Mouse (Mus musculus): Measurements from ENCODE around the gene Atg4d.
"Not testable (repeated sequence)": the region's sequence is repeated elsewhere in the genome, so short reads cannot be mapped to it uniquely, and the experiment has no call there.

Gene Atg4d

GRCm38 (mm10) chr9:21260491-21261040, 4.5 kb upstream of the Atg4d start:
- Histone ChIP-seq H3K36me3 (ENCODE audit: insufficient read depth, low read length) (no peaks in the 10 kb centered on the region), H3K9me3 (ENCODE audit: low read length) (no peaks in the 10 kb centered on the region), H3K27me3 (ENCODE audit: insufficient read depth, low read length) (no peaks in the 10 kb centered on the region), H3K4me3 (replicated peaks; ENCODE audit: low read length) (no peak overlapping the region), H3K4me1 (replicated peaks; ENCODE audit: low read depth, low read length) (peaks cover 35% of the 10 kb centered on the region)
- TF ChIP-seq CTCF (conservative IDR thresholded peaks at IDR 0.05; ENCODE audit: low read length) (no peak), POU5F1 (IDR thresholded peaks at IDR 0.05; ENCODE audit: borderline replicate concordance, low read length) (no peak), NANOG (IDR thresholded peaks at IDR 0.05; ENCODE audit: borderline replicate concordance, low read length) (no peak)

DNA sequence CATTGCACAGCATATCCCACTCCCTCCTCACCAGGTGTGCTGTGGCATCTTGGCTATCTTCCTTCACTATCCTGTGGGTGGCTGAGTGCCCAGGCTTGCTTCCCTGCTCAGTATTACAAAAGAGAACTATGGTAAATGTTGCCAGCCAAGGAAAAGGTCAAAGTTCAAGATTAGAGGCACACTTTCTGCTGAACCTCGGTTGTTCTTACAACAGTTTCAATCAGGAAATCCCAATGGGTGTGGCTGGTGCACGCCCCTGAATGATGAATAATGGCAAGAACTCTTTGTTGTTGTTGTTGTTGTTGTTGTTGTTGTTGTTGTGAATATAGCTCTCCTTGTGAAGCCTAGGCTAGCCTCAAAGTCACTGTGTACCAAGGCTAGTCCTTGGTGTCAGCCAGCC, 3.3 kb upstream of the Atg4d start:
- H3K4me3 ChIP-seq (replicated peaks; ENCODE audit: low read length) = peak overlapping the region; percentile 27; the same call in 1 of the 2 replicates
- peaks cover 9% of the 10 kb centered on the region for H3K36me3 ChIP-seq (ENCODE audit: insufficient read depth, low read length)
- H3K27me3 ChIP-seq (ENCODE audit: insufficient read depth, low read length) = no peaks in the 10 kb centered on the region
- TF ChIP-seq NANOG (IDR thresholded peaks at IDR 0.05; ENCODE audit: borderline replicate concordance, low read length) (no peak), POU5F1 (IDR thresholded peaks at IDR 0.05; ENCODE audit: borderline replicate concordance, low read length) (no peak), CTCF (conservative IDR thresholded peaks at IDR 0.05; ENCODE audit: low read length) (no peak)
- H3K9me3 ChIP-seq (ENCODE audit: low read length) = no peaks in the 10 kb centered on the region
- H3K4me1 ChIP-seq (replicated peaks; ENCODE audit: low read depth, low read length) = peaks cover 48% of the 10 kb centered on the region

DNA sequence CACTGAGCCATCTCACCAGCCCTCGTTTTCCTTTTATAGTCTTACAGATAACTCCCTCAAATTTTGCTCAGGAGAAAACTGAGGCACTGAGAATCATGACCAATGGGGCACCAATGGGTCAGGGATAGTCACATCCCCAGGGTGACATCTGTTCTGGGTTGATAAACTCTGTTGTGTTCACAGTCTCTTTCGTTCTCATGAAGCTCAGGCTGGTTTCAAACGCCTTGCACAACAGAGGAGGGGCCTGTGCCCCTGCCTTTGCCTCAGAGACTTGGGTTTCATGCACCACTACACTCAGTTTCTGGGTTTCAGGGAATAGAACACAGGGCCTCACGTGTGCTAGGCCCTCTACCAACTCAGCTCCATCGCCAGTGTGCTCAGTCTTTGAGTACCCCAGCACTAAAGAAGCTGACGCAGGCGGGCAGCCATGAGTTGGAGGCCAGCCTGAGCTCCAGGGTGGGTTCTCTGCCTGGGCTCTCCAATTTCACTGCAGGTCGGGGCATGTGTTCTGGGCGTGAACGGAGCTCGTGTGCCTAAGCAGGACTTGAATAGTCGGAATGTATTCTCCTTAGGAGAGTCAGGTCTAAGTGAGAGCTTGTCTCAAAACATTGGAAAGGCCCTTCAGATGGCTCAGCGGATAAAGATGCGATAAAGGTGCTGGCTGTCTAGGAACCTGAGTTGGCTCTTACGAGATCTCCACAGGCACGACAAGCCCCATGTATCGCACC, 657 bp upstream of the Atg4d start:
- Histone ChIP-seq H3K4me1 (replicated peaks; ENCODE audit: low read depth, low read length) (peaks cover 59% of the 10 kb centered on the region), H3K27me3 (ENCODE audit: insufficient read depth, low read length) (no peaks in the 10 kb centered on the region), H3K9me3 (ENCODE audit: low read length) (no peaks in the 10 kb centered on the region), H3K4me3 (replicated peaks; ENCODE audit: low read length) (peak overlapping the region; percentile 100), H3K36me3 (ENCODE audit: insufficient read depth, low read length) (peaks cover 35% of the 10 kb centered on the region)
- TF ChIP-seq POU5F1 (IDR thresholded peaks at IDR 0.05; ENCODE audit: borderline replicate concordance, low read length) = no peak
- no peak for TF ChIP-seq CTCF (conservative IDR thresholded peaks at IDR 0.05; ENCODE audit: low read length)
- TF ChIP-seq NANOG (IDR thresholded peaks at IDR 0.05; ENCODE audit: borderline replicate concordance, low read length) = no peak

- no peaks in the 10 kb centered on the region for H3K27me3 ChIP-seq (ENCODE audit: insufficient read depth, low read length)
- H3K4me1 ChIP-seq (replicated peaks; ENCODE audit: low read depth, low read length) = peaks cover 66% of the 10 kb centered on the region
- H3K4me3 ChIP-seq (replicated peaks; ENCODE audit: low read length) = peak overlapping the region; percentile 100
- peaks cover 47% of the 10 kb centered on the region for H3K36me3 ChIP-seq (ENCODE audit: insufficient read depth, low read length)
- no peak for TF ChIP-seq CTCF (conservative IDR thresholded peaks at IDR 0.05; ENCODE audit: low read length)
- no peak for TF ChIP-seq POU5F1 (IDR thresholded peaks at IDR 0.05; ENCODE audit: borderline replicate concordance, low read length)
- no peak for TF ChIP-seq NANOG (IDR thresholded peaks at IDR 0.05; ENCODE audit: borderline replicate concordance, low read length)
- no peaks in the 10 kb centered on the region for H3K9me3 ChIP-seq (ENCODE audit: low read length)
Measured at GRCm38 (mm10) chr9:21265611-21266010, 518 bp downstream of the Atg4d start.

DNA sequence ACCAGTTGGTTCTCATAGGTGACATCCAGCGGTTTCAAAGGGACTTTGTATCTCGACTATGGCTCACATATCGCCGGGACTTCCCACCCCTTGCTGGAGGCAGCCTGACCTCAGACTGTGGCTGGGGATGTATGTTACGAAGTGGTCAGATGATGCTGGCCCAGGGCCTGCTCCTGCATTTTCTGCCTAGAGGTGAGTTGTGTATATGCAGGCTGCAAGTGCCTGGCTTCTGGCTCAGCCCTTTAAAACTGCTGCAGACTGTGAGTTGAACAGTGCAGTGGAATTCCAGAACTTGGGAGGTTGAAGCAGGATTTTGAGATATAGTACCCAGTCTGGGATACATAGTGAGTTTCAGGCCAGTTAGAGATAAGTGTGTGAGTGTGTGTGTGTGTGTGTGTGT, 1.8 kb downstream of the Atg4d start:
- Histone ChIP-seq H3K36me3 (ENCODE audit: insufficient read depth, low read length) (peaks cover 59% of the 10 kb centered on the region), H3K27me3 (ENCODE audit: insufficient read depth, low read length) (no peaks in the 10 kb centered on the region), H3K4me3 (replicated peaks; ENCODE audit: low read length) (peak overlapping the region; percentile 100; the same call in 1 of the 2 replicates), H3K9me3 (ENCODE audit: low read length) (no peaks in the 10 kb centered on the region), H3K4me1 (replicated peaks; ENCODE audit: low read depth, low read length) (peaks cover 68% of the 10 kb centered on the region)
- no peak for TF ChIP-seq NANOG (IDR thresholded peaks at IDR 0.05; ENCODE audit: borderline replicate concordance, low read length)
- TF ChIP-seq CTCF (conservative IDR thresholded peaks at IDR 0.05; ENCODE audit: low read length) = no peak
- no peak for TF ChIP-seq POU5F1 (IDR thresholded peaks at IDR 0.05; ENCODE audit: borderline replicate concordance, low read length)

GRCm38 (mm10) chr9:21268305-21268704, 3.2 kb downstream of the Atg4d start:
- Histone ChIP-seq H3K27me3 (ENCODE audit: insufficient read depth, low read length) (no peaks in the 10 kb centered on the region), H3K4me1 (replicated peaks; ENCODE audit: low read depth, low read length) (peaks cover 68% of the 10 kb centered on the region), H3K4me3 (replicated peaks; ENCODE audit: low read length) (no peak overlapping the region), H3K36me3 (ENCODE audit: insufficient read depth, low read length) (peaks cover 73% of the 10 kb centered on the region), H3K9me3 (ENCODE audit: low read length) (no peaks in the 10 kb centered on the region)
- TF ChIP-seq CTCF (conservative IDR thresholded peaks at IDR 0.05; ENCODE audit: low read length) = no peak
- TF ChIP-seq NANOG (IDR thresholded peaks at IDR 0.05; ENCODE audit: borderline replicate concordance, low read length) = no peak

DNA sequence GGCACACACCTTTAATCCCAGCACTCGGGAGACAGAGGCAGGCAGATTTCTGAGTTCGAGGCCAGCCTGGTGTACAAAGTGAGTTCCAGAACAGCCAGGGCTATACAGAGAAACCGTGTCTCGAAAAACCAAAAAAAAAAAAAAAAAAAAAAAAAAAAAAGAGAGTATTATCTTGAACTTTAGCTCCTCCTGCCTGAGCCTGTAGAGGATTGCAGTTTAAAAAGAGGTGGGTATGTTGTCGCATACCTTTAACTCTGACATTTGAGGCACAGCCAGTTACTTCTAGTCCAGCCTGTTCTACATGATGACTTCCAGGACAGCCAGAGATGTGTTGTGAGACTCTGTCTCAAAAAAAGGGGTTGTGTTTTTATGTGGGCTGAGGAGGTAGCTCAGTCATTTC, 4.5 kb downstream of the Atg4d start:
- H3K27me3 ChIP-seq (ENCODE audit: insufficient read depth, low read length); H3K4me3 ChIP-seq (replicated peaks; ENCODE audit: low read length); H3K9me3 ChIP-seq (ENCODE audit: low read length): not testable (repeated sequence)
- Histone ChIP-seq H3K36me3 (ENCODE audit: insufficient read depth, low read length) (peaks cover 86% of the 10 kb centered on the region), H3K4me1 (replicated peaks; ENCODE audit: low read depth, low read length) (peaks cover 66% of the 10 kb centered on the region)

DNA sequence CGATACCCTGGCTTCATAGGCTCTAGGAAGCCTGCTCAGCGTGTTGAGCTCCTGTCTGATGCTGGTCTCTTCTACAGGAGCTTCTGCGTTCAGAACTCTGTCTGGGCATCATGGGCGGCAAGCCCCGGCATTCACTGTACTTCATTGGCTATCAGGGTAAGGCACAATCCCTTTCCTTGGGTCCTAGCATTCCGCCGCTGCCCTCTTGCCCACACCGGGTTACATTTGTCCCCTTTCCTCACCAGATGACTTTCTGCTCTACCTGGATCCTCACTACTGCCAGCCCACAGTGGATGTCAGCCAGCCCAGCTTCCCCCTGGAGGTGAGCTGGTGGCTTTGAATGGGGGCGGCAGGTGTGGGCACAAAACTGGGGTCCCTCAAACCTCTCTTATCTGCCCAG, 7.3 kb downstream of the Atg4d start:
- peaks cover 70% of the 10 kb centered on the region for H3K4me1 ChIP-seq (replicated peaks; ENCODE audit: low read depth, low read length)
- no peaks in the 10 kb centered on the region for H3K27me3 ChIP-seq (ENCODE audit: insufficient read depth, low read length)
- peaks cover 6% of the 10 kb centered on the region; the same call in 1 of the 2 replicates for H3K9me3 ChIP-seq (ENCODE audit: low read length)
- no peak for TF ChIP-seq NANOG (IDR thresholded peaks at IDR 0.05; ENCODE audit: borderline replicate concordance, low read length)
- no peak for TF ChIP-seq POU5F1 (IDR thresholded peaks at IDR 0.05; ENCODE audit: borderline replicate concordance, low read length)
- TF ChIP-seq CTCF (conservative IDR thresholded peaks at IDR 0.05; ENCODE audit: low read length) = no peak
- H3K36me3 ChIP-seq (ENCODE audit: insufficient read depth, low read length) = peaks cover 100% of the 10 kb centered on the region
- H3K4me3 ChIP-seq (replicated peaks; ENCODE audit: low read length) = no peak overlapping the region

DNA sequence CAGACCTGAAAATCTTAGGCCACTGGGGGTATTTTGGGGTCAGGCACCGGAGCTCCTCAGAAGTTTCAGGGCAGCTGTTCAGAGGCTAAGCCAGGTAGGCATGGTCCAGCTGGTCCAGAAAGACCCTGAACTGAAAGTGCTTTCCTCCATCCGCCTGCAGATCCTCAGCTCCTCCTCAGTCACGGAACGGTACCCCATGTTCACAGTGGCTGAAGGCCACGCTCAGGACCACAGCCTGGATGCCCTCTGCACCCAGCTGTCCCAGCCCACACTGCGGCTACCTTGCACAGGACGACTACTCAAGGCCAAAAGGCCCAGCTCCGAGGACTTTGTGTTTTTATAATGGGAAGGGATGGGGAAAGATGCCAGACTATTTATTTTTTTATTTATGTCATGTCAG, 8.0 kb downstream of the Atg4d start:
- Histone ChIP-seq H3K4me3 (replicated peaks; ENCODE audit: low read length) (no peak overlapping the region), H3K27me3 (ENCODE audit: insufficient read depth, low read length) (no peaks in the 10 kb centered on the region), H3K9me3 (ENCODE audit: low read length) (peaks cover 6% of the 10 kb centered on the region; the same call in 1 of the 2 replicates), H3K36me3 (ENCODE audit: insufficient read depth, low read length) (peaks cover 100% of the 10 kb centered on the region), H3K4me1 (replicated peaks; ENCODE audit: low read depth, low read length) (peaks cover 67% of the 10 kb centered on the region)
- TF ChIP-seq NANOG (IDR thresholded peaks at IDR 0.05; ENCODE audit: borderline replicate concordance, low read length) (no peak), POU5F1 (IDR thresholded peaks at IDR 0.05; ENCODE audit: borderline replicate concordance, low read length) (no peak), CTCF (conservative IDR thresholded peaks at IDR 0.05; ENCODE audit: low read length) (no peak)

All from E14TG2a.4 (cell line).